Mouse (Mus musculus) intestine, embryonic 14.5 days (tissue): ENCODE results near the gene Jchain. TPM values are rescaled to one million over a fixed set of nuclear protein-coding genes. Genes with fewer than 3 reads are reported as not detected.
"Not testable (repeated sequence)": the region's sequence is repeated elsewhere in the genome, so short reads cannot be mapped to it uniquely, and the experiment has no call there.

Source experiments
- ATAC-seq: fragments of 200-750 bp; cut with Nextera tagmentation; replicated peaks from 2 replicates; pipeline ENCODE4 v1.8.0; 2017; ENCODE audit warnings: low read depth, moderate number of reproducible peaks, moderate TSS enrichment, moderate library complexity; ENCODE audit not compliant: low FRiP score, low TSS enrichment
- DNase-seq: peaks from one replicate; pipeline ENCODE4 v3.0.0-alpha.2; 2018; ENCODE audit warnings: low spot score
- H3K27ac ChIP-seq: fragments of 300-500 bp; sonication (generic); 2 replicates; pipeline ENCODE4 v1.5.1; 2014; ENCODE audit warnings: low read depth, mild to moderate bottlenecking, control low read depth
- H3K27me3 ChIP-seq: fragments of 300-500 bp; sonication (generic); replicated peaks from 2 replicates; pipeline ENCODE4 v1.6.1; 2014; ENCODE audit warnings: low read length, control low read depth; ENCODE audit not compliant: control insufficient read depth, insufficient read depth
- H3K36me3 ChIP-seq: fragments of 300-500 bp; sonication (generic); 2 replicates; pipeline ENCODE4 v1.6.1; 2014; ENCODE audit warnings: low read length, control low read depth; ENCODE audit not compliant: control insufficient read depth, insufficient read depth
- H3K4me1 ChIP-seq: fragments of 300-500 bp; sonication (generic); replicated peaks from 2 replicates; pipeline ENCODE4 v1.6.1; 2014; ENCODE audit warnings: low read length, control low read depth, mixed read lengths; ENCODE audit not compliant: control insufficient read depth, insufficient read depth
- H3K4me2 ChIP-seq: fragments of 300-500 bp; sonication (generic); 2 replicates; pipeline ENCODE4 v1.6.1; 2014; ENCODE audit warnings: low read length
- H3K4me3 ChIP-seq: fragments of 300-500 bp; sonication (generic); 2 replicates; pipeline ENCODE4 v1.5.1; 2014; ENCODE audit warnings: low read depth, low read length, control low read depth, mixed read lengths
- H3K9ac ChIP-seq: fragments of 300-500 bp; sonication (generic); 2 replicates; pipeline ENCODE4 v1.6.1; 2014; ENCODE audit warnings: mild to moderate bottlenecking, low read length
- H3K9me3 ChIP-seq: fragments of 300-500 bp; sonication (generic); 2 replicates; pipeline ENCODE4 v1.6.1; 2016; ENCODE audit warnings: low read length, control low read depth; ENCODE audit not compliant: control insufficient read depth
- WGBS: fragments of 180-500 bp; shearing (Covaris S2); extraction: QIAGEN DNeasy Blood & Tissue Kit; methylation state at CpG from one replicate; pipeline ENCODE4 v1.1.7; 2014; 5-methylcytosine and 5-hydroxymethylcytosine counted together
- polyA plus RNA-seq: library from polyadenylated mRNA; unstranded; fragments of >200 nt; fragmentation: Nextera tagmentation; extraction: Ambion mirVana; gene quantifications from 2 replicates; pipeline ENCODE4 v1.2.1, GENCODE M21; 2014

Gene Jchain
- polyA plus RNA-seq, 1 experiment from 2014 or later: not detected

DNA sequence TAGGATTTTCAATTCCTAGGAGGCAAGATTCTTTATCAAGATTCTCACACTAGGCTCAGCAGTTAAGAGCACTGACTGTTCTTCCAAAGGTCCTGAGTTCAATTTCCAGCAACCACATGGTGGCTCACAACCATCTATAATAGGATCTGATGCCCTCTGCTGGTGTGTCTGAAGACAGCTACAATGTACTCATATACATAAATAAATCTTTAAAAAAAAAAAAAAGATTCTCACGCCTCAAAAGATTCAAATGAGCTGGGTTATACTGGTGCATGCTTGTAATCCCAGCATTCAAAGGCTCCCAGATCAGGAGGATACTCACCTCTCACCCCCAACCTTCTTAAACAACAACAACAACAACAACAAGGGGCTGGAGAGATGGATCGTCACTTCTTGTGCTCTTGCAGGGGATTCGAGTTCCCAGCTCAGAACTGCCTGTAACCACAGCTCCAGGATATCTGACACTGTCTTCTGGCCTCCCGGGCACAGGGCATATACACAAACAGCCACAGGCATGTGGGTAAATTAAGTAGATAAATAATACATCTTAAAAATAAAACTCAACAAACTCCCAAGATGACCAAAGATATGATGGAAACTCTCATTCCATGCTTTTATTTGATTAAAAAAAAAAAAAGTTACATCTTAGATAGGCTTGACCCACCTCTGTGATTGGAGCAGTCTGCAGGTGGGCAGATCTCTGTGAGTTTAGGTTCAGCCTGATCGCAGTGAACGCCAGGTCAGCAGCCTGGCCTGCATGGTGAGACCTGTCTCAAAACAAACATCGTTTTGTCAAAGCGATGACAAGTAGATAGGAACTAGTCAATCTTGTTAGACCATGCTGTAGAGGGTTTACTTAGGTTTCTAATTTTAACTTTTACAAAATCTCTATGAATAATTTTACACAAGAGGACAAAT is 35.4 kb upstream of the Jchain start:
- H3K36me3 ChIP-seq: no peaks in the 10 kb centered on the region
- no peak overlapping the region for H3K27ac ChIP-seq
- no peak overlapping the region for H3K9ac ChIP-seq
- H3K4me2 ChIP-seq: peak overlapping the region; percentile 76; the same call in 1 of the 2 replicates
- no peaks in the 10 kb centered on the region for H3K27me3 ChIP-seq
- peak overlapping the region; percentile 76; the same call in 1 of the 2 replicates for H3K4me3 ChIP-seq
- ATAC-seq (no peak), DNase-seq (no peak)
- H3K9me3 ChIP-seq: no peaks in the 10 kb centered on the region
- WGBS: 70% methylated on average over 8 of the region's 8 CpGs
- H3K4me1 ChIP-seq: peaks cover 14% of the 10 kb centered on the region; the same call in 1 of the 2 replicates

DNA sequence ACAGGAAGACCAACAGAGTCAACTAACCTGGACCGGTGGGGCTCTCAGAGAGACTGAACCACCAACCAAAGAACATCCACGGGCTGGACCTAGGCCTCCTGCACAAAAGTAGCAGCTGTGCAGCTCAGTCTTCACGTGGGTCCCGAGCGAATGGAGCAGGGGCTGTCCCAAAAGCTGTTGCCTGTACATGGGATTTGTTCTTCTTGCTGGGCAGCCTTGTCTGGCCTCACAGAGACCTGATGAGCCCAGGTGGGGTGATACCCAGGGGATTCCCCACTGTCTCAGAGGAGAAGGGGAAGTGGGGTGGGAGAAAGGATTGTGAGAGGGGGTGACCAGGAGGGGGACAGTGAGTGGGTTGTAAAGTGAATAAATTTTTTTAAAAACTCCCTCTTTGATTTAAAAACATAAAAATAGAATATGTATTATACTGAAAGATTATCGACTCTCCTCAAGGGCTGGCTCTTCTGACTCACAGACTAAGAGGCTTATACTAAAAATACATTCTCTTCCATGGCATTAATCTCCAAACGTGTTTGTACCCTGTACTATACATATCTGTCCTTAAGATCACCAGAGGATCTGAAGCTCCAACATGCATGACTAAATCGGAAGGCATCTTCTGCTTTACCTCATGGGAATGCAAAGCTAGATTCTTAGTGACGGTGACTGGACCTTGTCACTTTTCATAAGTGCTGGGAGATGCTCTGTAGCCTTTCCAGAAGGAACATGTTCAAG is 33.6 kb upstream of the Jchain start:
- H3K9ac ChIP-seq: no peak overlapping the region
- no peak overlapping the region for H3K4me2 ChIP-seq
- H3K9me3 ChIP-seq: no peaks in the 10 kb centered on the region
- no peak for ATAC-seq
- WGBS: 78% methylated on average over 9 of the region's 9 CpGs
- H3K36me3 ChIP-seq: no peaks in the 10 kb centered on the region
- peaks cover 8% of the 10 kb centered on the region; the same call in 1 of the 2 replicates for H3K4me1 ChIP-seq
- H3K4me3 ChIP-seq: no peak overlapping the region
- no peak overlapping the region for H3K27ac ChIP-seq
- no peak for DNase-seq
- no peaks in the 10 kb centered on the region for H3K27me3 ChIP-seq

DNA sequence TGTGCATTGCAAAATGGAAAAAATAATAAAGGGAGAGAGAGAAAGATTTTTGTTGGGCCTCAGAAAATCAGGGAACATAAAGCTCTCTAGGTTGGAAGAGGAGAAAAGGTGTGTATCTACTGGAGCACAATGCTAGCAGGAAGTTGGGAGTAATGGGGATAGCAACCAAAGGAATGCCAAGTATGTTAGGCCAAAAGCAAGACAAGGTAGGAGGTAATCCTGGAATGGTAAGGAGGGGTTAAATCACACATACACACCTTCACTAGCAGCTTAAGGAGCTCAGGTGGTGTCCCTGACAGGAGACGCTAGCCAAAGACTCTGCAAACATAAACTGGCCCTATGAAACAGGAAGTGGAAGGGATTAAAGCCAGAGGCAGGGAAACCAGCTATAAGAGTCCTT is 31.3 kb upstream of the Jchain start:
- ATAC-seq: no peak
- no peak overlapping the region for H3K9ac ChIP-seq

DNA sequence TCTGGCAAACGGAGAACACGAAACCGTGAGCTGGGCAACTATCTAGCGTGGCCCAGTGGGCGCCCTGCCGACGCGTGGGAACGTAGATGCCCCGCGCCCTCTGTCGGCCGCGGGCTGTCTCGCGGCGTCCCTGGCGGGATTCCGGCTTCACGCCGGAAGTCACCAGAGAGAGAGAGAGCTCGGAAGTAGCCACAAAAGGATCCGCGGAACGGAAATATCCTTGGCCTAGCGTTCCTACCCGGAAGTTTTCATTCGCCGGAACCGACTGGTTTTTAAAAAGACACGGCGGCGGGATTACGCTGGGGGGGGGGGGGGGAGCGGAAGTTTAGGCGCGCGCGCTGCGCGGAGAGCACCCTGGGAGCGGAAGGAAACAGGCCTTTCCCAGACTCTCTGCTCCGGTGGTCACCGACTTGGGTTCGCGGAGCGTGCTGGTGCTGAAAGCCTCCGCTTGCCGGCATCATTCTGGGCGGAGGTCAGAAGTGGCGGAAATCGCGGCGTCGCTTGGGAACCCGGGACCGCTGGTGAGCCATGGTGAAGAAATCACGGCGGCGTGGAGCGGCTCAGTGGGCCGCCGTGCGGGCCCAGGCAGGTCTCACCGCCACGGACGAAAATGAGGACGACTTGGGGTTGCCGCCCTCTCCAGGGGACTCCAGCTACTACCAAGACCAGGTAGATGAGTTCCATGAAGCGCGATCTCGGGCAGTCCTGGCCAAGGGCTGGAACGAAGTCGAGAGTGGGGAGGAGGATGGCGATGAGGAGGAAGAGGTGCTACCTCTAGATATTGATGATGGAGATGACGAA is 26.6 kb upstream of the Jchain start, which contains the start of gene Utp3:
Utp3 (plus strand) TSS at position 377 of the 801 bp plus-strand sequence.
- Histone ChIP-seq H3K9me3 (no peaks in the 10 kb centered on the region), H3K27me3 (no peaks in the 10 kb centered on the region), H3K27ac (peak within 1 kb of the TSS; percentile 88), H3K9ac (peak within 1 kb of the TSS; percentile 94), H3K36me3 (0 out of 2 replicates have a peak, but pooled peaks cover 7% of the 10 kb centered on the region), H3K4me1 (peaks cover 15% of the 10 kb centered on the region), H3K4me2 (peak within 1 kb of the TSS; percentile 99), H3K4me3 (peak within 1 kb of the TSS; percentile 96)
- DNase-seq (peak; percentile 100), ATAC-seq (peak; percentile 96)
- WGBS: under 1% methylated on average over 76 of the region's 76 CpGs

More for the DNA sequence above, 31.3 kb upstream of the Jchain start:
- Histone ChIP-seq H3K27me3 (no peaks in the 10 kb centered on the region), H3K4me3 (no peak overlapping the region), H3K4me1 (peaks cover 15% of the 10 kb centered on the region), H3K27ac (no peak overlapping the region), H3K9me3 (no peaks in the 10 kb centered on the region), H3K4me2 (no peak overlapping the region), H3K36me3 (0 out of 2 replicates have a peak, but pooled peaks cover 7% of the 10 kb centered on the region)
- no peak for DNase-seq
- 15% methylated on average over 1 of the region's 1 CpGs for WGBS

DNA sequence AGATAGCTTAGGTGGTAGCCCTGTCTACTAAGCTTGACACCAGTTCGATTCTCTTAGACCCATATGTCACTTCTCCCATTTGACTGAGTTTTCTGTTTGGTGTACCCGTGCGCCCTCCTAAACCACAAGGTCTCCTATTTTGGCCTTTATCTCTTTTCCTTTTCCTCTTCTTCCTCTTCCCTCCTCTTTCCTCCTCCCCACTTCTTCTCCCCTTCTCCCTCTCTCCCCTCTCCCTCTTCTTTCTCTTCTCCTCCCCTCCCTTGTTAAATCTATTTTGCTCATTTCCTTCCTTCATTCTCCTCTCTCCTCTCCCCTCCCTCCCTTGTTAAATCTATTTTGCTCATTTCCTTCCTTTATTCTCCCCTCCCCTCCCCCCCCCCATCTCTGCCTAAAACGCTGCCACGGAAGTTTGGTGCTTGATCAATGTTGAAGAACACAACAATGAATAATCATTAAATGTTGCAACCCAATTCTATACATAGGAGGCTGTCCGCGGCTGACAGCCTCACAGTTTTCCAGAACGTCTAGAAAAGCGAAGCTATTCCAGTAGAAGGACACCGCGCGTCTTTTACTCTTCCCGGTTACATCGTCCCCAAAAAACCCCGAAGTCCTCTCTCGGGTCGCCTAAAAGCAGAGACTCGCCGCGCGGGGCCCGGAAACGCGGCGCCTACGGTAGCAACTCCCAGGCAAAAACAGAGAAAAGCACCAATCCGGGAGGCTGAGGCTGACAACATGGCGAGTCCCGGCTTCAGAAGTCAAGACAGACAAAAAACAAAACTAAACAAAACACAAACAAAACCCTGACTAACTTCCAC is 25.8 kb upstream of the Jchain start:
- Histone ChIP-seq H3K27ac (peak overlapping the region; percentile 88), H3K27me3 (no peaks in the 10 kb centered on the region), H3K36me3 (0 out of 2 replicates have a peak, but pooled peaks cover 7% of the 10 kb centered on the region), H3K4me2 (peak overlapping the region; percentile 62), H3K9ac (peak overlapping the region; percentile 76), H3K4me3 (peak overlapping the region; percentile 96), H3K9me3 (no peaks in the 10 kb centered on the region), H3K4me1 (peaks cover 11% of the 10 kb centered on the region)
- ATAC-seq (peak; percentile 72), DNase-seq (no peak)
- WGBS: 9% methylated on average over 29 of the region's 29 CpGs

DNA sequence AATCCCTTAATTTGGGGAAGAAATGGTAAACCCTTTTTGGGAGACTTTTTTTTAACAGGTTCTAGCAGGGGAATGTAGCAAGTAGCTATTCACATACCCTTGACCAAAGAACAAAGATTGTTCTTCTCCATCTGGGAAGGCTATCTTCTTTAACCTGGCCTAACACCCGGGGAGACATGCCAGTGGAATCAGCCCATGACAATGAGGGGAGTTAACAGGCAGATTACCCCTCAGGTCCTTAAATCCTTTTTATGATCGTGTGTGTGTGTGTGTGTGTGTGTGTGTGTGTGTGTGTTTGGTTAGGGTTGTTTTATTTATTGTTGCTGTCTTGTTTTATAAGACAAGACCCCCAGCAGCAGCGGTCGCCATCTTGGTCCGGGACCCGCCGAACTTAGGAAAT is 17.8 kb upstream of the Jchain start:
- no peaks in the 10 kb centered on the region for H3K4me1 ChIP-seq
- DNase-seq (no peak), ATAC-seq (no peak)
- H3K4me2 ChIP-seq: no peak overlapping the region
- H3K4me3 ChIP-seq: no peak overlapping the region
- H3K27me3 ChIP-seq: no peaks in the 10 kb centered on the region
- WGBS: 87% methylated on average over 7 of the region's 7 CpGs
- no peak overlapping the region for H3K9ac ChIP-seq
- no peak overlapping the region for H3K27ac ChIP-seq
- no peaks in the 10 kb centered on the region for H3K9me3 ChIP-seq
- no peaks in the 10 kb centered on the region for H3K36me3 ChIP-seq

DNA sequence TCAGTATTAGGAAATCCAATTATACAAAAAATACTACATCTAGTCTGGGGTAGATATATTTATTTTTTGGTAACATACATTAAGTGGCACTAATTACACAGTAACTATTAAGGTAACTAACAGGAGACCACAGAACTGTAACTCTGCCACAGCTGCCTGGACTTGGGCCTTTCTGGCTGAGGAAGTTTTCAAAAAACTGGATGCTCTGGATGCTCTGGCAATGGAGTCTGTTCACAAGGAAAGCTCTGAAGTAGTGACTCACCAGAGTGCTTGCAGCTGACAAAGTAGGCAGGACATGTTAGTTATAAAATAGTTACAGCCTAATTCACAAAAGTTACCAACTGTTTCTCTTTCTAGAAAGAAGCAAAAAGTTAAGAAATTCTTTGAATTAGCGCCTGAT is 16.7 kb upstream of the Jchain start:
- WGBS: 86% methylated on average over 1 of the region's 1 CpGs
- H3K4me2 ChIP-seq, H3K4me3 ChIP-seq, H3K4me1 ChIP-seq, H3K27ac ChIP-seq, H3K36me3 ChIP-seq, DNase-seq, H3K9me3 ChIP-seq, ATAC-seq, H3K27me3 ChIP-seq, H3K9ac ChIP-seq: not testable (repeated sequence)
